In genomic region chr7:41499389-41500049, GRCm38 (mm10) we compare ENCODE assay signal across 7 mouse cellular contexts. TPM values are rescaled to one million over a fixed set of nuclear protein-coding genes. Genes with fewer than 3 reads are reported as not detected.
DNase-seq lines count a peak whose midpoint lies in the region; ATAC-seq lines count a peak whose summit lies in the region.

Gene Gm20449, minus strand, starts transcription at chr7:41499417.
Gene AW146154, minus strand, starts transcription at chr7:41499890.

- peak; percentile 99 for ATAC-seq in intestine, embryonic 15.5 days

- no peaks in the 10 kb centered on the region for H3K36me3 ChIP-seq in intestine, embryonic 15.5 days
- H3K36me3 ChIP-seq in midbrain, embryonic 10.5 days, result peaks cover 13% of the 10 kb centered on the region

- WGBS in intestine, embryonic 15.5 days, result under 1% methylated on average over 18 of the region's 18 CpGs
- under 1% methylated on average over 18 of the region's 18 CpGs for WGBS in midbrain, embryonic 10.5 days

- H3K27ac ChIP-seq in intestine, embryonic 15.5 days, result peak within 1 kb of the TSS; percentile 68
- peak within 1 kb of the TSS; percentile 81 for H3K27ac ChIP-seq in midbrain, embryonic 10.5 days (replicated peaks)

- no peaks in the 10 kb centered on the region for H3K4me1 ChIP-seq in intestine, embryonic 15.5 days (replicated peaks)
- peaks cover 6% of the 10 kb centered on the region; the same call in 1 of the 2 replicates for H3K4me1 ChIP-seq in midbrain, embryonic 10.5 days

- no peaks in the 10 kb centered on the region for H3K27me3 ChIP-seq in intestine, embryonic 15.5 days (replicated peaks)
- no peaks in the 10 kb centered on the region for H3K27me3 ChIP-seq in midbrain, embryonic 10.5 days (ENCODE audit: low read depth, poor library complexity, severe bottlenecking)

- DNase-seq in adrenal gland, adult 2 months, result peak; percentile 99
- peak; percentile 75 for DNase-seq in embryo, embryonic 11.5 days (ENCODE audit: low read depth, low spot score)
- DNase-seq in gastrocnemius, postnatal 36 days, result peak; percentile 96 to 98
- DNase-seq in left cerebral cortex, postnatal 25 days (ENCODE audit: low spot score in 2 of 2), result peak; percentile 99 to 100
- DNase-seq in midbrain, embryonic 10.5 days (ENCODE audit: low spot score), result peak; percentile 84
- peak; percentile 96 for DNase-seq in right cerebral cortex, postnatal 4 days

- H3K9ac ChIP-seq in intestine, embryonic 15.5 days, result peak within 1 kb of the TSS; percentile 62

- no peaks in the 10 kb centered on the region for H3K9me3 ChIP-seq in intestine, embryonic 15.5 days
- H3K9me3 ChIP-seq in midbrain, embryonic 10.5 days (replicated peaks), result peaks cover 32% of the 10 kb centered on the region

- H3K4me3 ChIP-seq in intestine, embryonic 15.5 days (replicated peaks), result peak within 1 kb of the TSS; percentile 54
- peak within 1 kb of the TSS; percentile 71 for H3K4me3 ChIP-seq in midbrain, embryonic 10.5 days

- H3K4me2 ChIP-seq in intestine, embryonic 15.5 days (replicated peaks), result peak within 1 kb of the TSS; percentile 76

- intact Hi-C loops in gastrocnemius, postnatal 36 days (cut with DNase I), result loop anchor here (1.0 to 5.0 kb wide), 3 partner anchors 98 to 133 kb away; partner anchors contain the start of genes 2610021A01Rik, AI987944 and Zfp788
- intact Hi-C loops in left cerebral cortex, postnatal 25 days (cut with DNase I), result loop anchor here (1.0 to 5.0 kb wide), 4 partner anchors 98 to 1782 kb away; partner anchors contain the start of genes AI987944 and Zfp788

RNA-seq across cellular contexts. Expression of gene Gm20449, which starts in this region (rescaled TPM):
- total RNA-seq in adrenal gland, adult 2 months (2021), result under 1 TPM in 1 of 2 experiments, not detected in 1; 0.09 TPM
- not detected in 2 replicates for polyA plus RNA-seq in adrenal gland, adult 2 months (2012; rRNA removed)
- not detected for total RNA-seq in gastrocnemius, postnatal 36 days (2021)
- 0.06 TPM in 2 replicates for polyA plus RNA-seq in intestine, embryonic 15.5 days (2015; fragmentation: Nextera tagmentation; extraction: Ambion mirVana)
- under 1 TPM; 0.18 to 0.27 TPM for total RNA-seq in left cerebral cortex, postnatal 25 days (2021)
- polyA plus RNA-seq in midbrain, embryonic 10.5 days (2016; fragmentation: Nextera tagmentation; extraction: Ambion mirVana), result 0.04 TPM in 1 of 2 replicates, not detected in the other

RNA-seq across cellular contexts. Expression of gene AW146154, which starts in this region (rescaled TPM):
- total RNA-seq in adrenal gland, adult 2 months (2021), result 1 to 10 TPM; 7.2 to 8.6 TPM
- polyA plus RNA-seq in adrenal gland, adult 2 months (2012; rRNA removed), result 1.1 and 1.6 TPM in 2 replicates
- total RNA-seq in gastrocnemius, postnatal 36 days (2021), result 1 to 10 TPM; 2.7 to 3.4 TPM
- 8.7 and 10.8 TPM in 2 replicates for polyA plus RNA-seq in intestine, embryonic 15.5 days (2015; fragmentation: Nextera tagmentation; extraction: Ambion mirVana)
- 1 to 10 TPM; 8.3 TPM for total RNA-seq in left cerebral cortex, postnatal 25 days (2021)
- polyA plus RNA-seq in midbrain, embryonic 10.5 days (2016; fragmentation: Nextera tagmentation; extraction: Ambion mirVana), result 8.4 and 13.4 TPM in 2 replicates

Comparison
In these comparisons a context has a peak if more than half of its experiments do, and no peak if none do; other contexts are left out.
1. Peak in every context shown above with its lines: DNase-seq, ATAC-seq, H3K4me3 ChIP-seq and H3K27ac ChIP-seq.